Mouse (Mus musculus) heart, adult 18-20 months (tissue): Measurements from ENCODE around the gene Nanos2. TPM values are rescaled to one million over a fixed set of nuclear protein-coding genes. Genes with fewer than 3 reads are reported as not detected.
A peak's percentile ranks its signal among the peaks of the same experiment; 100 is the strongest.

Experiments used
- DNase-seq, 2 experiments: peaks; one replicate each; pipeline ENCODE4 v3.0.0; 2021 to 2022; ENCODE audit warnings: mixed read lengths in 1 of 2
- total RNA-seq, 2 experiments: library from RNA; stranded (reverse); gene quantifications; 2 replicates each; pipeline ENCODE4 v1.2.3; 2021

Nanos2 gene
- total RNA-seq, 2 experiments from 2014 or later, result not detected

GRCm38 (mm10) chr7:18990601-18991295 is 3.5 kb downstream of the Nanos2 start, which contains the start of gene Mypop:
TSS of gene Mypop (plus strand) at chr7:18991245.
- DNase-seq, result peak; percentile 99 to 100

- DNase-seq, result peak; percentile 23 to 59
Measured at GRCm38 (mm10) chr7:18991660-18992293, 4.6 kb downstream of the Nanos2 start.

GRCm38 (mm10) chr7:18992294-18992675 is 5.1 kb downstream of the Nanos2 start:
- DNase-seq, result peak; percentile 26 to 55

- DNase-seq, result no peak
Measured at GRCm38 (mm10) chr7:18993036-18993435, 5.8 kb downstream of the Nanos2 start.

- no peak for DNase-seq
Measured at GRCm38 (mm10) chr7:18998835-18999234, 11.6 kb downstream of the Nanos2 start.

GRCm38 (mm10) chr7:19000421-19000820 is 13.2 kb downstream of the Nanos2 start:
- no peak for DNase-seq

GRCm38 (mm10) chr7:19001066-19001806 is 14.0 kb downstream of the Nanos2 start:
- DNase-seq, result peak; percentile 81 to 91

GRCm38 (mm10) chr7:19001807-19002085 is 14.5 kb downstream of the Nanos2 start:
- no peak for DNase-seq

GRCm38 (mm10) chr7:19002115-19002514 is 14.9 kb downstream of the Nanos2 start:
- DNase-seq, result no peak

GRCm38 (mm10) chr7:19002848-19003498 is 15.8 kb downstream of the Nanos2 start:
- DNase-seq, result peak; percentile 90 to 92

GRCm38 (mm10) chr7:19003902-19004630 is 16.9 kb downstream of the Nanos2 start, which contains the start of gene Irf2bp1:
TSS of gene Irf2bp1 (plus strand) at chr7:19004044.
- DNase-seq, result peak; percentile 96 to 98

GRCm38 (mm10) chr7:19004631-19005079 is 17.5 kb downstream of the Nanos2 start:
- no peak for DNase-seq

- no peak for DNase-seq
Measured at GRCm38 (mm10) chr7:19005417-19006121, 18.4 kb downstream of the Nanos2 start.

- peak; percentile 82 to 91 for DNase-seq
Measured at GRCm38 (mm10) chr7:19006476-19006875, 19.3 kb downstream of the Nanos2 start.

- DNase-seq, result no peak
Measured at GRCm38 (mm10) chr7:19007026-19007977, 20.1 kb downstream of the Nanos2 start.

- DNase-seq, result no peak
Measured at GRCm38 (mm10) chr7:19010581-19010980, 23.4 kb downstream of the Nanos2 start.

GRCm38 (mm10) chr7:19012025-19012621 is 24.9 kb downstream of the Nanos2 start:
- DNase-seq, result peak; percentile 58 to 61

GRCm38 (mm10) chr7:19012882-19013281 is 25.7 kb downstream of the Nanos2 start:
- no peak for DNase-seq

- no peak for DNase-seq
Measured at GRCm38 (mm10) chr7:19014452-19014851, 27.3 kb downstream of the Nanos2 start.

- no peak for DNase-seq
Measured at GRCm38 (mm10) chr7:19016042-19016441, 28.8 kb downstream of the Nanos2 start.
